Mouse (Mus musculus): ENCODE data around the gene Ryr1. TPM values are rescaled to one million over a fixed set of nuclear protein-coding genes. Genes with fewer than 3 reads are reported as not detected.

The Ryr1 gene
- polyA plus RNA-seq, 1 experiment from 2014 or later: 0.97 TPM

DNA sequence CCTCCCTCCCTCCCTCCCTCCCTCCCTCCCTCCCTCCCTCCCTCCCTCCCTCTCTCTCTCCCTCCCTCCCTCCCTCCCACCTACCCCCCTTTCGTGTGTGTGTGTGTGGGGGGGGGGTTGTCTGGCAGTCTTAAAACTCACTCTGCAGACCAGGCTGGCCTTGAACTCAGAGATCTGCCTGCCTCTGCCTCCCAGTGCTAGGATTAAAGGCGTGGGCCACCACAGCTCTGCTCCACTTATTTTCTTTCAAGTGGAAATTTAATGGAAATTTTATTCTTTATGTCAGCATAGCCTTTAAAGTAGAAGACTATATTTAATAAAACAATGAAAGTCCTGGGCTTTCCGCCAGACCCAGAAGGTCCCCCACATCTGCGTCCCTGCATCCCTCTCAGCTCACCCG is 158.8 kb downstream of the Ryr1 start:
- no peak overlapping the region for H3K4me3 ChIP-seq
- H3K4me1 ChIP-seq (replicated peaks): peaks cover 20% of the 10 kb centered on the region
- no peaks in the 10 kb centered on the region for H3K9me3 ChIP-seq
- no peaks in the 10 kb centered on the region for H3K27me3 ChIP-seq (ENCODE audit: insufficient read depth, poor library complexity, severe bottlenecking)
- peaks cover 21% of the 10 kb centered on the region for H3K36me3 ChIP-seq
- no peak for DNase-seq (ENCODE audit: low spot score)
- 86% methylated on average over 4 of the region's 5 CpGs for WGBS
- no peak overlapping the region for H3K27ac ChIP-seq

DNA sequence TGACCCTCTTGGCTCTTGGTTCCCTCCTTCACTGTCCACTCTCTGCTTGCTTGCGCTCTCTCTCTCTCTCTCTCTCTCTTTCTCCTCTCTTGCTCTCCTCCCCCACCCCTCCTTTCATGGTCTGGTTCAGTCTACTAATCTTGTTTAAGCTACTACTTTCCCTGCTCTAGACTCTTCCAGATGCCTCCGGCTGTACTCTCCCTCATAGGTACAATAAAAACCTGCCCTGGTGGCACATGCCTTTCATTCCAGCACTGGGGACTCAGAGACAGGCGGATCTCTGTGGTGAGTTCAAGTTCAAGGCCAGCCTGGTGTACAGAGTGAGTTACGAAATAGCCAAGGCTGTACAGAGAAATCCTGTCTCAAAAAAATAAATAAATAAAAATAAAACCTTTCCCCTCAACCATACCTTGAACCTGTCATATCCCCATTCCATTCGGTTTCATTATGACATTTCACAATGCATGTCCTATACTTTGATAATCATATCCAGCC is 159.6 kb downstream of the Ryr1 start:
- H3K4me1 ChIP-seq (replicated peaks): peaks cover 28% of the 10 kb centered on the region
- no peak overlapping the region for H3K4me3 ChIP-seq
- 85% methylated on average over 5 of the region's 5 CpGs for WGBS
- no peak for DNase-seq (ENCODE audit: low spot score)
- no peaks in the 10 kb centered on the region for H3K27me3 ChIP-seq (ENCODE audit: insufficient read depth, poor library complexity, severe bottlenecking)
- H3K27ac ChIP-seq: no peak overlapping the region
- H3K9me3 ChIP-seq: no peaks in the 10 kb centered on the region
- peaks cover 13% of the 10 kb centered on the region for H3K36me3 ChIP-seq

DNA sequence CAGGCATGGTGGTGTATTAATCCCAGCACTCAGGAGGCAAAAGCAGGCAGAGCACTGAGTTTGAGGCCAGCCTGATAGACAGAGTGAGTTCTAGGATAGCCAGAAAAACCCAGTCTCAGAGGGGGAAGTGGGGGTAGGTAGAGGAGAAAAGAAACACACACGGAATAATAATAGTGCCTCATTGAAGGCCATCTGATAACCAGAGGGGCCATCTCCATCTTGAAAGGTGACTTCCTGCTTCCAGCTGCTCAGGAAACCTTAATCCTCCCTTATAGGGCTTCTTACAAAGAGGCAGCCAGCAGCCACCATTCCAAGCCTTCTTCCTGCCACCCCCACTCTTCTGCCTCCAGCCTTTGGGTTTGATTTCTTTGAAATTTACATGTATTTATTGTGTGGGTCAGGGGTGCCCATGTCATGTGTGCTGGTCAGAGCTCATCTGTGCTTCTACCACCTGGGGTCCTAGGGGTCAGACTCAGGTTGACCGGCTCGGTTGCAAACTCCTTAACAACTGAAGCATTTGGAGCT is 161.5 kb downstream of the Ryr1 start:
- Histone ChIP-seq H3K27ac (peak overlapping the region; percentile 95; the same call in 1 of the 2 replicates), H3K36me3 (no peaks in the 10 kb centered on the region), H3K4me3 (no peak overlapping the region), H3K4me1 (replicated peaks) (peaks cover 42% of the 10 kb centered on the region), H3K27me3 (ENCODE audit: insufficient read depth, poor library complexity, severe bottlenecking) (no peaks in the 10 kb centered on the region), H3K9me3 (no peaks in the 10 kb centered on the region)
- WGBS: 76% methylated on average over 3 of the region's 3 CpGs
- no peak for DNase-seq (ENCODE audit: low spot score)

DNA sequence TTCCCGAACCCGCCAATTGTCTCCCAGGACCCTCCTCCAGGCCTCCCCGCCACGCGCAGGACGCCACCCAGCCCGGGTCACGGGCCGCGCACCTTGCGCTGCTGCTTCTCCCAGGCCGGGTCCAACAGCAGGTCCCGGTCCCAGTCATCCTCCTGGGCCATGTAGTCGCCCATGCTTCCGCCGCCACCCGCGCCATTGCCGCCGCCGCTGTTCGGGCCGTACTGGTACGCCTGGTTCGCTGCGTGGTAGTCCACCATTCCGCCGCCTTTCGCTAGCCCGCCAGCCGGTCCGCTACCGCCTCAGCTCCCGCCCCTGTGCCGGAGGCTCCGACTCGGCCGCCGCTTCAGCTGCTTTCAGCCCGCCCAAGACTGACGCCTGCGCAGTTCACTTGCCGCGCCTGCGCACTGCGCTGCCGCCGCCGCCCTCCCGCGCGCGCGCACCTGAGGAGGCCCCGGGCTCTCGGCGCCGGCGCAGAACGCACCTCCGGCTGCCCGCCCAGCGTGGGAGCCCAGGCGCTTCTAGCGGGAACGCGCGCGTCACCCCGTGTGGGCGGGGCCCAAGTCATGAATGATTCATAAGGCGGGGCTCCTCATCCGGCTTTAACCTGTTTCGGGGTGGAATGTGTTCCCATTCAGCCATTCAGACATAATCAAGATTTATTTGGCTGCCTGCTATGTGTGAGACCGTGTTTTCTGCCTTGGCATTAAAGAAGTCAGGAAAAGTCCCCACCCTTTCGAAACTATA is 162.9 kb downstream of the Ryr1 start, which contains the start of gene Actn4:
Gene Actn4, minus strand, starts transcription at position 414 of the 744 bp plus-strand sequence.
- Histone ChIP-seq H3K27me3 (ENCODE audit: insufficient read depth, poor library complexity, severe bottlenecking) (no peaks in the 10 kb centered on the region), H3K36me3 (peaks cover 4% of the 10 kb centered on the region; the same call in 1 of the 2 replicates), H3K4me1 (replicated peaks) (peaks cover 55% of the 10 kb centered on the region), H3K27ac (peak within 1 kb of the TSS; percentile 95), H3K9me3 (no peaks in the 10 kb centered on the region), H3K4me3 (peak within 1 kb of the TSS; percentile 94)
- peak; percentile 98 for DNase-seq (ENCODE audit: low spot score)
- WGBS: under 1% methylated on average over 76 of the region's 76 CpGs

DNA sequence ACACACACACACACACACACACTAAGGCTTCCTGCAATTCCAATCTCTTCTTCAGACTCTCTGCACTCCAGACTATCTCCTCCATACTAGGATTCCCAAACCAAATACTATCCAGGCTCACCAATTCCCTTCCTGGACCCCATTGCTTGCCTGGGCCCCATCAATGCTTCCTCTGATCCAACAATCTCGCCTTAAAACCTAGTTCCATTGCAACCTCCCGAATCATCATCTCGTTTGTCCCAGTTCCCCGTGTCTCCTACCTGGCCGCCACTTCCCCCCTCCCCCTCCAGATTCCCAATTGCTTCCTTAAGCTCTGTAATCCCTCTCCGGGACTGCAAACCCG is 163.4 kb downstream of the Ryr1 start:
- peaks cover 60% of the 10 kb centered on the region for H3K4me1 ChIP-seq (replicated peaks)
- no peaks in the 10 kb centered on the region for H3K27me3 ChIP-seq (ENCODE audit: insufficient read depth, poor library complexity, severe bottlenecking)
- WGBS: 0% methylated on average over 7 of the region's 7 CpGs
- peak overlapping the region; percentile 95 for H3K27ac ChIP-seq
- H3K4me3 ChIP-seq: peak overlapping the region; percentile 94
- no peak for DNase-seq (ENCODE audit: low spot score)
- H3K9me3 ChIP-seq: no peaks in the 10 kb centered on the region
- H3K36me3 ChIP-seq: peaks cover 4% of the 10 kb centered on the region; the same call in 1 of the 2 replicates

DNA sequence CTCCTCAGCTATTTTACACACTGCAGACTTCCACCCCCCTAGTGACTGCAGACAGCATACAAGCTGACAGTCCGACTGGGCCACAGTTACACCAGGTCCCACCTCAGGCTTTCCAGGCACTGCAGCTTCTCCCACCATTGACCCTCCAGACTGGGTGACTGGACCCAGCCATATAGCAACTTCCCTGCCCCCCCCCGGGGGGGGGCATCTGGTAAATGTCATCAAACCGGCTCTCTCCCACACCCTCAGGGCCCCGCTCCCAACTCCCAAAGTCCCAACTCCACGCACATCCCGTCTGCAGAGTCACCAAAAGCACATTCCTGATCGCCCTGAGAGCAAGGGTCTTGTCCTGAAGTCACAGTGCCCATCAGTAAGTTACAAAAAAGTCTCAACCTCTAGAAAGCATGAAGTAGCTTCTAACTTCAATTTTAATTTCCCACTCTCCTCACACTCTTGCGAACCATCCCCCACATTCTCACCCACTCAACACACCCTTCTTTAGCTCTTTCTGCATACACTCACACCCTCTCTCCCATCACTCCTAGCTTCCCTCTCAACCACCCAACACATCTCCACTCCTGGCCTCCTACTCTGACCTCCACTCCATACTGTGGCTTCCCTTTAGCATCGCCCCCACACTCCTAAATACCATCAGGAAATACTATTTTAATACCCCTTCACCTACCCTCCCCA is 164.5 kb downstream of the Ryr1 start:
- Histone ChIP-seq H3K27me3 (ENCODE audit: insufficient read depth, poor library complexity, severe bottlenecking) (no peaks in the 10 kb centered on the region), H3K36me3 (peaks cover 10% of the 10 kb centered on the region), H3K27ac (peak overlapping the region; percentile 95), H3K4me3 (peak overlapping the region; percentile 94), H3K4me1 (replicated peaks) (peaks cover 65% of the 10 kb centered on the region), H3K9me3 (no peaks in the 10 kb centered on the region)
- WGBS: 35% methylated on average over 9 of the region's 9 CpGs
- no peak for DNase-seq (ENCODE audit: low spot score)

DNA sequence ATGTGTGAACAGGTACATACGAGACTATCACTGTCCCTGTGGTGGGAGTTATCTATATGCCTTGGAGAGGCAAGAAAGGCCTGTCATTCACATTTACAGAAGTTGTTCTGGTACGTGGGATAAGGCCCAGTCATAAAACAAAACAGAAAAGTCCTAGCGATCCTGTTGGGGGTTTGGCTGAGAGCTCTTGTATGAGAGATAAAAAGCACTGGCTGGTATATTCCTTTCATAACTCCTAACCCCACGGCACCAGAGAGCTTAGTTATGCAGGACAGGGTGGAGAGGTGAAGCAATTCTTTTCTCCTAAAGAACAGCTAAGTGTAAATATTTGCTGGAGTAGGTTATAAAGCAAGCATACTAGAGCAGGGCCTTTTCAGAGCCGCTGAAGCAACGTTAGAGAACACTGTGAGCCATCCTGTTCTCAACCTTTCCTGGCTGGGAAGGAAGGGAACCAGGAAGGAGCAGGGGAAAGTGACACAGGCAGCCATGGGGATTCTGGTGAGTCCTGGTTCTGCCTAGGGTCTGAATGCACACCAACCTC is 165.4 kb downstream of the Ryr1 start:
- H3K27ac ChIP-seq: peak overlapping the region; percentile 95
- WGBS: 59% methylated on average over 6 of the region's 6 CpGs
- H3K4me1 ChIP-seq (replicated peaks): peaks cover 74% of the 10 kb centered on the region
- peak overlapping the region; percentile 94 for H3K4me3 ChIP-seq
- H3K27me3 ChIP-seq (ENCODE audit: insufficient read depth, poor library complexity, severe bottlenecking): no peaks in the 10 kb centered on the region
- H3K9me3 ChIP-seq: no peaks in the 10 kb centered on the region
- no peak for DNase-seq (ENCODE audit: low spot score)
- peaks cover 15% of the 10 kb centered on the region for H3K36me3 ChIP-seq

DNA sequence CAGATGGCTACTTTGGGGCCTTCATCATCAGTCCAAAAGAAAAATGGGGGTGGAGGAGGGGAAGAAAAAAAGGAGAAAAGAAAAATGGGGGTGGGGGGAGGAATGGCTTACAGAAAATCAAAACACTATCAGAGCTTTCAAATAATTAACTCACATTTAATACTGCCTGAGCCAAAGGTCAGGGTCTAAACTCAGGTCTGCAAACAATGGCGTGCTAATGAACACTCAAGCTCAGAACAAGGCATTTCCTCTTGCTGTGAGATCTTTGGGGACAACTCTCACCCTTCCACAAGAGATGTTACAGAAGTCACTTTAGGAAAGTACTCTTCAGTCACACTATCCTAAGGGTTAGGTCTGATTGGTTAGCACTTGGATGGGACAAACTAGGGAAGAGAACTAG is 166.2 kb downstream of the Ryr1 start:
- Histone ChIP-seq H3K36me3 (peaks cover 16% of the 10 kb centered on the region), H3K9me3 (no peaks in the 10 kb centered on the region), H3K4me3 (peak overlapping the region; percentile 94; the same call in 1 of the 2 replicates), H3K27ac (no peak overlapping the region), H3K4me1 (replicated peaks) (peaks cover 82% of the 10 kb centered on the region), H3K27me3 (ENCODE audit: insufficient read depth, poor library complexity, severe bottlenecking) (no peaks in the 10 kb centered on the region)
- 55% methylated on average over 1 of the region's 1 CpGs for WGBS
- no peak for DNase-seq (ENCODE audit: low spot score)

DNA sequence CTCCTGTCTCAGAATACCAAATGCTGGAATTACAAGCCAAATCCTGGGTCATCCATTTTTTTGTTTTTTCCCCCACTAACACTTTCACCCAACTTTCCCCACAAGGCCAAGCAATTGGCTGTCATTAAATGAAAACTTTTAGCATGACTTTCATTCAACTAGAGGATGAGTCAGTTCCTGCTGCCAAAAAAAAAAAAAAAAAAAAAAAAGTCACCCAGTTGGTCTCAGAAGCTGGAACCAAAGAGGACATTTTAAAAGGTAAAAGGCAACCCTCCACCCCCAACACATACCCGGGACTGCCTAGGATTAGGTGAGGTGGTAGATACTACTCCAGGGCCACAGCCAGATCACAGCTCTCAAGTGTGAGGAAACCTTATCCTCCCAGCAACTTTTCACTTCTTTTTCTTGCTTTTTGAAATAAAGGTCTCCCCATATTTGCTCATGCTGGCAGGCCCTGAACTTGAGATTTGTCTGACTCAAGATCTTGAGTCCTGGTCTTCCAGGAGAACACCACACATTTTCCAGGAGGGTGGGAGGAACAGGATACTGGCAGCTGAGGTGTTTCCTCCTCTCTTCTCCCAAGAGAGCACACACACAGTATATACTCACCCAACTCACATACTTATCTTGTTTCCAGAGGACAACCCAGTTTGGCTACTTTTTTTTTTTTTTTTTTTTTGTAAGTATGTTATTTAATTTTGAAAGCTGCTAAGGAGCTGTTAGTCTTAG is 166.8 kb downstream of the Ryr1 start:
- peaks cover 85% of the 10 kb centered on the region for H3K4me1 ChIP-seq (replicated peaks)
- H3K9me3 ChIP-seq: no peaks in the 10 kb centered on the region
- peaks cover 16% of the 10 kb centered on the region for H3K36me3 ChIP-seq
- WGBS: 75% methylated on average over 1 of the region's 1 CpGs
- DNase-seq (ENCODE audit: low spot score): no peak
- H3K27ac ChIP-seq: no peak overlapping the region
- no peaks in the 10 kb centered on the region for H3K27me3 ChIP-seq (ENCODE audit: insufficient read depth, poor library complexity, severe bottlenecking)
- H3K4me3 ChIP-seq: 0 out of 2 replicates have a peak overlapping the region, but pooled peaks have one; percentile 11

DNA sequence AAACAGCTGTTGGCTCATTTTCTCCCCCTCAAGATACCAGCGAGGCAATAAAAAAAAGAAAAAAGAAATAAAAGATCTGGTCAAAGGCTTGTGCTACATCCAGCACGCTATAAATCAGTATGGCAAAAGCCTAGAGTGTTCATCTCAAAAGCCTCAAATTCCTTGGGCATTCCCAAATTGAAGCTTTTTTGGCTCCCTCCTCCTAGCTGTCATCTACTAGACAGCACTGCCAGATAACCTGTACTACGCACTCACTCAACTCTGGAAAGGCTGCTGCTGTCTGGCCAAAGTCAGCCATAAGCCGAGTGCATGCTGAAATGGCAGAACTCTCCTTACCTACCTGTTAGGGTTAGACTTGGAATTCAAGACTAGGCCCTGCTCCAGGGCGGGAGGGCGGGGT is 167.7 kb downstream of the Ryr1 start:
- no peaks in the 10 kb centered on the region for H3K9me3 ChIP-seq
- peaks cover 16% of the 10 kb centered on the region for H3K36me3 ChIP-seq
- WGBS: 86% methylated on average over 6 of the region's 6 CpGs
- no peak for DNase-seq (ENCODE audit: low spot score)
- H3K4me1 ChIP-seq (replicated peaks): peaks cover 87% of the 10 kb centered on the region
- no peak overlapping the region for H3K4me3 ChIP-seq
- H3K27ac ChIP-seq: no peak overlapping the region
- no peaks in the 10 kb centered on the region for H3K27me3 ChIP-seq (ENCODE audit: insufficient read depth, poor library complexity, severe bottlenecking)

DNA sequence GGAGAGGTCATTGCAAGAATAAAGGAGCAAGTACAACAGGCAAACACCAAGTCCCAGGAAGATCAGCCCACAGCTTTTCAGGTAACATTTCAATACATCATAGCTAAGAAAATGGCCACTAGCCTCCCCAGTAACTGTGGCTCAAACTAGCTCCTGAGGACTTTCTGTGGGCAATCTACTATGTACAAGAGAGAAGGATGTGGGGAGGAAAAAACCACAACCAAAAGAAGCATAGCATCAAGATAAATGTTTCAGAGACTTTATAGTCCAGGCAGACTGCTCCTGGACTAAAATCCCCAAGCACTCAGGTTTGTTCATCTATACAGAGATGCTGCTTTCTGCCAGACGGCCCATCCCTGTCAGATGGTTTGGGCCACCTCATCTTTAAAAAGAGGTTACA is 168.7 kb downstream of the Ryr1 start:
- WGBS: 91% methylated on average over 1 of the region's 1 CpGs
- Histone ChIP-seq H3K36me3 (peaks cover 20% of the 10 kb centered on the region), H3K4me1 (replicated peaks) (peaks cover 93% of the 10 kb centered on the region), H3K9me3 (no peaks in the 10 kb centered on the region), H3K4me3 (no peak overlapping the region), H3K27ac (no peak overlapping the region), H3K27me3 (ENCODE audit: insufficient read depth, poor library complexity, severe bottlenecking) (no peaks in the 10 kb centered on the region)
- no peak for DNase-seq (ENCODE audit: low spot score)

DNA sequence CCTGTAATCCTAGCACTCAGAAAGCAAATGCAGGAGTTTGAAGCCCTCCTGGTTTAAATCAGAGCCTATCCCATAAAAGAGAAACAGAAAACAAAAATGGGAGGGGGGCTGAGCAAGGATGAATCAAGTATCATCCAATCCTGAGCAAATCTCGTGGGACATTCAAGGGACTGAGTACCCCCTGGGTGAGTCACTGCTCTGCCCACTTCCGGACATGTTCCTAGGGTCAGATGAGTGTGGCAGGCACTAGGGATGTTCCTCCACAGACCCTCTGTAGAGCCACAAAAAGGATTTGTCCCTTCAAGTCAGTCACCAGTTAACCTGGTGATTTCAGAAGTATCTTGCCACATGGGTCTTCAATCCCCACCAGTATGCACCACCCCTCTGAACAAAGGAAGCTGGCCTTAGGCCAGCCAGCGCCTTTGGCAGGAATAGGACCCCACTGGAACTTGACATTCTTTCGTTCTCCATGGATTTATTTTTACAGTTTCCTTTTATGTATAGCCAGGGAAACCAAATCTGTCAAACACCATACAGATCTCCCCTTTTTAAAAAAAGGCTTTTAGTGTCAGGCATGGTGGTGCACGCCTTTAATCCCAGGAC is 169.6 kb downstream of the Ryr1 start:
- 73% methylated on average over 5 of the region's 5 CpGs for WGBS
- no peak for DNase-seq (ENCODE audit: low spot score)
- peak overlapping the region; percentile 54; the same call in 1 of the 2 replicates for H3K27ac ChIP-seq
- H3K4me1 ChIP-seq (replicated peaks): peaks cover 92% of the 10 kb centered on the region
- H3K27me3 ChIP-seq (ENCODE audit: insufficient read depth, poor library complexity, severe bottlenecking): no peaks in the 10 kb centered on the region
- no peak overlapping the region for H3K4me3 ChIP-seq
- no peaks in the 10 kb centered on the region for H3K9me3 ChIP-seq
- H3K36me3 ChIP-seq: peaks cover 27% of the 10 kb centered on the region

Measured in hindbrain, embryonic 10.5 days (tissue).